Mouse (Mus musculus): ENCODE measurements at regions not wholly inside any gene's neighbourhood (a gene's known extent, or its start where the extent isn't known, plus 50 kb on each side); places are given as distances from the start of the nearest gene placed in this dataset.

- TF ChIP-seq CTCF (IDR thresholded peaks at IDR 0.05; ENCODE audit: low read depth): no peak
- TF ChIP-seq EP300 (IDR thresholded peaks at IDR 0.05; ENCODE audit: low read depth): no peak
These were observed 639.8 kb downstream of the 1700064H15Rik start for GRCm38 (mm10) chr3:18988662-18989061.

Data from liver, postnatal 0 days (tissue).